Mouse (Mus musculus) lung, adult 2 months (tissue): ENCODE results near the gene Zfp697.

ENCODE experiments used
- CTCF ChIP-seq: fragments of 200-500 bp; IDR thresholded peaks from 2 replicates; pipeline ENCODE4 v1.5.1; 2011; ENCODE audit warnings: mild to moderate bottlenecking, low read length, control low read depth; ENCODE audit not compliant: insufficient read depth
- POLR2A ChIP-seq: fragments of 200-500 bp; IDR thresholded peaks from 2 replicates; pipeline ENCODE4 v1.6.1; 2011; ENCODE audit warnings: low read depth, mild to moderate bottlenecking, control low read depth, low read length, borderline replicate concordance; ENCODE audit errors: extremely low read depth

GRCm38 (mm10) chr3:98335331-98335730 lies 46.9 kb upstream of the Zfp697 start:
- no peak for TF ChIP-seq CTCF
- TF ChIP-seq POLR2A = no peak
